Mouse (Mus musculus) liver, embryonic 15.5 days (tissue): Measurements from ENCODE around the gene Itga1. TPM values are rescaled to one million over a fixed set of nuclear protein-coding genes. Genes with fewer than 3 reads are reported as not detected.

ENCODE experiments used
- ATAC-seq: fragments of 200-750 bp; cut with Nextera tagmentation; 2 replicates; pipeline ENCODE4 v1.8.0; 2017; ENCODE audit warnings: moderate number of reproducible peaks, mild to moderate bottlenecking, moderate library complexity; ENCODE audit not compliant: insufficient read depth
- H3K27ac ChIP-seq: fragments of 300-500 bp; sonication (generic); replicated peaks from 2 replicates; pipeline ENCODE4 v1.5.1; 2015; ENCODE audit warnings: mild to moderate bottlenecking, inconsistent platforms
- H3K27me3 ChIP-seq: fragments of 300-500 bp; sonication (generic); 2 replicates; pipeline ENCODE4 v1.6.1; 2015; ENCODE audit warnings: mild to moderate bottlenecking, inconsistent platforms
- H3K36me3 ChIP-seq: fragments of 300-500 bp; sonication (generic); replicated peaks from 2 replicates; pipeline ENCODE4 v1.6.1; 2015; ENCODE audit warnings: moderate library complexity, mild to moderate bottlenecking, inconsistent platforms
- H3K4me1 ChIP-seq: fragments of 300-500 bp; sonication (generic); replicated peaks from 2 replicates; pipeline ENCODE4 v1.6.1; 2015; ENCODE audit warnings: inconsistent platforms
- H3K4me2 ChIP-seq: fragments of 300-500 bp; sonication (generic); 2 replicates; pipeline ENCODE4 v1.6.1; 2015; ENCODE audit warnings: moderate library complexity, mild to moderate bottlenecking, inconsistent platforms
- H3K4me3 ChIP-seq: fragments of 300-500 bp; sonication (generic); replicated peaks from 2 replicates; pipeline ENCODE4 v1.5.1; 2015; ENCODE audit warnings: mild to moderate bottlenecking, inconsistent platforms
- H3K9ac ChIP-seq: fragments of 300-500 bp; sonication (generic); 2 replicates; pipeline ENCODE4 v1.6.1; 2015; ENCODE audit warnings: moderate library complexity, mild to moderate bottlenecking, inconsistent platforms
- H3K9me3 ChIP-seq: fragments of 300-500 bp; sonication (generic); replicated peaks from 2 replicates; pipeline ENCODE4 v1.6.1; 2016; ENCODE audit warnings: inconsistent platforms
- WGBS: fragments of 180-500 bp; shearing (Covaris S2); methylation state at CpG from one replicate; pipeline ENCODE4 v1.1.7; 2015; ENCODE audit warnings: mixed read lengths; ENCODE audit not compliant: insufficient replicate concordance; 5-methylcytosine and 5-hydroxymethylcytosine counted together
- polyA plus RNA-seq: library from polyadenylated mRNA; unstranded; fragments of >200 nt; fragmentation: Nextera tagmentation; extraction: Ambion mirVana; gene quantifications from 2 replicates; pipeline ENCODE4 v1.2.1, GENCODE M21; 2015

Itga1 gene
- polyA plus RNA-seq, 1 experiment from 2014 or later: 4.6 TPM

DNA sequence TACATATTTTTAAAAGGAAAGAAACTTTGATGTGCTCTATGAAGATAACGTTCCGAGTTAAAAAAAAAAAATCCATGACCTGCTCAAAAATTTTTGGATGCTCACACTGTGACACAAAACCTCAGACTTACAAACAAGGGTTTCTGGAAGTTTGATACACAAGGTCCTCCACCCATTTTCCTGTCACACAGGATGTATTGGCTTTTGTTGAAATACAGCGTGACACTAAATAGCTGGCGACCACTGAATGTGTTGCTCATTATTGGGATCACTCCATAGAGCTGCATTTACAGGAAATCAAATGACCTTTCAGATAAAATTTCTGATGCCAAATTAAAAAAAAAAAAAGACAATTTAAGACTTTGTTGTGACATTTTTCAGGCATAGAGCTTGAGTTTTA is 23.4 kb upstream of the Itga1 start:
- no peaks in the 10 kb centered on the region for H3K36me3 ChIP-seq
- H3K27me3 ChIP-seq: no peaks in the 10 kb centered on the region
- ATAC-seq: no peak
- H3K4me3 ChIP-seq: no peak overlapping the region
- no peak overlapping the region for H3K27ac ChIP-seq
- no peaks in the 10 kb centered on the region for H3K9me3 ChIP-seq
- H3K9ac ChIP-seq: no peak overlapping the region
- 52% methylated on average over 4 of the region's 4 CpGs for WGBS
- H3K4me2 ChIP-seq: no peak overlapping the region
- no peaks in the 10 kb centered on the region for H3K4me1 ChIP-seq

GRCm38 (mm10) chr13:115124521-115124920 is 22.8 kb upstream of the Itga1 start:
- WGBS: 32% methylated on average over 1 of the region's 1 CpGs
- H3K27ac ChIP-seq: no peak overlapping the region
- H3K9ac ChIP-seq: no peak overlapping the region
- no peaks in the 10 kb centered on the region for H3K27me3 ChIP-seq
- H3K4me2 ChIP-seq: no peak overlapping the region
- no peaks in the 10 kb centered on the region for H3K4me1 ChIP-seq
- ATAC-seq: no peak
- no peaks in the 10 kb centered on the region for H3K36me3 ChIP-seq
- no peaks in the 10 kb centered on the region for H3K9me3 ChIP-seq
- H3K4me3 ChIP-seq: no peak overlapping the region

DNA sequence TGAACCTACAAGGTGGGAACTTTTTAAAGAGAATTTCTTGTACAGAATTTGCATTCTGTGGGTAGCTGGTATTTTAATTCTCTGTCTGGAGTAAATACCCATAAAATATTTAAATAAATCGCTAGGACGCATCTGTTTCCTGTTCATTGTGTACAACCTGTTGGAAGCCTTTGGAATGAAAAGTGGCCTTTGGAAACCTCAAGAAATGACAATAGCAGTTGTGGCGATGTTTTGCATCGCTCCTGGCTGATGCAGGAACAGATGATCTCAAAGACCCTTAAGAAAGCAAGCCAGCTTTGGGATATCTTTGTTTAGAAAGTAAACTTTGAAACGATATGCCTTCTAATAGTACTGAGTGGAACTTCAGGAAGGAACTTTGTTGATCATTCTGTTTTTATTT is 17.0 kb upstream of the Itga1 start:
- no peak for ATAC-seq
- 34% methylated on average over 5 of the region's 5 CpGs for WGBS
- no peak overlapping the region for H3K4me2 ChIP-seq

DNA sequence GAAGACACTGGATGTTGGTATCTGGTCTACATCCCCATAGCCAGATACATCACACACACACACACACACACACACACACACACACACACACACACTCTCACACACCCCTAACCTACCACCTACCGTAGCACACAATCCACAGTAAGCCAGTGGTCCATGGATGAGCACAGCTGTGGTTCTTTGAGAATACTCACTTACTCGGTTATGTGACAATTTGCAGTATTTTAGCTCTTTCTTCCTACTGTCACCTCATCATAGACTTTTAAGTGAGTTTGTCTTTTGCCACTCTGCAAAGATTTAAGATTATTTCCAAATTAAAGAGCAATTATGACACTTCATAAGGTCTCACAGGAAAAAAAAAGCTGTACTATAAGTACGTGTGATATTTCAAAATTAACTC is 16.4 kb upstream of the Itga1 start:
- no peaks in the 10 kb centered on the region for H3K27me3 ChIP-seq
- H3K4me3 ChIP-seq: no peak overlapping the region
- H3K4me1 ChIP-seq: no peaks in the 10 kb centered on the region
- no peaks in the 10 kb centered on the region for H3K9me3 ChIP-seq
- H3K4me2 ChIP-seq: no peak overlapping the region
- 55% methylated on average over 3 of the region's 3 CpGs for WGBS
- H3K27ac ChIP-seq: no peak overlapping the region
- H3K36me3 ChIP-seq: no peaks in the 10 kb centered on the region
- H3K9ac ChIP-seq: no peak overlapping the region
- no peak for ATAC-seq

More for the DNA sequence above, 17.0 kb upstream of the Itga1 start:
- Histone ChIP-seq H3K9me3 (no peaks in the 10 kb centered on the region), H3K27me3 (no peaks in the 10 kb centered on the region), H3K27ac (no peak overlapping the region), H3K36me3 (no peaks in the 10 kb centered on the region), H3K4me1 (no peaks in the 10 kb centered on the region), H3K9ac (no peak overlapping the region), H3K4me3 (no peak overlapping the region)

- no peaks in the 10 kb centered on the region for H3K27me3 ChIP-seq
- no peaks in the 10 kb centered on the region for H3K4me1 ChIP-seq
- H3K9me3 ChIP-seq: no peaks in the 10 kb centered on the region
- no peak overlapping the region for H3K9ac ChIP-seq
- H3K4me2 ChIP-seq: no peak overlapping the region
- H3K27ac ChIP-seq: no peak overlapping the region
- no peak for ATAC-seq
- H3K36me3 ChIP-seq: no peaks in the 10 kb centered on the region
- WGBS: 46% methylated on average over 3 of the region's 3 CpGs
- H3K4me3 ChIP-seq: no peak overlapping the region
Measured at GRCm38 (mm10) chr13:115116930-115117621, 15.3 kb upstream of the Itga1 start.

DNA sequence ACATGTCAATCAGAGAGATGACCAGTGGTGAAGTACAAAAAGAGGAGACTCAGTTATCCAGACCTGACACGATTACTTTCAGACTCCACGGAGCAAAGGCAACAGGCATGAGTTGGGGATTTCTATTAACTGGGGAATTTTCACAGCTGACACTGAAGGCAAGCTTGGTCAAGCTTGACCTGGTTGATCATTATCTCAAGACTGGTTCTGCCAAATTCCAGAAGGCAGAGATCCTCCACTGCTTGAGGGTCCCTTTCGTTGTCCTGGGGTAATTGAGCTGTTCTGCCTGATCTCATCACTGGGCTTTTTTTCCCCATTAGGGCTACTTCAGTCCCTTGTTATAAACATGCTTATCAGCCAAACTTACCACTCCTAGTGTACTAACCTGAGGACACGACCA is 7.9 kb upstream of the Itga1 start:
- H3K27me3 ChIP-seq: no peaks in the 10 kb centered on the region
- no peak overlapping the region for H3K4me2 ChIP-seq
- no peaks in the 10 kb centered on the region for H3K36me3 ChIP-seq
- H3K4me3 ChIP-seq: no peak overlapping the region
- no peak for ATAC-seq
- H3K9ac ChIP-seq: no peak overlapping the region
- H3K27ac ChIP-seq: no peak overlapping the region
- H3K9me3 ChIP-seq: no peaks in the 10 kb centered on the region
- no peaks in the 10 kb centered on the region for H3K4me1 ChIP-seq
- 52% methylated on average over 4 of the region's 4 CpGs for WGBS

DNA sequence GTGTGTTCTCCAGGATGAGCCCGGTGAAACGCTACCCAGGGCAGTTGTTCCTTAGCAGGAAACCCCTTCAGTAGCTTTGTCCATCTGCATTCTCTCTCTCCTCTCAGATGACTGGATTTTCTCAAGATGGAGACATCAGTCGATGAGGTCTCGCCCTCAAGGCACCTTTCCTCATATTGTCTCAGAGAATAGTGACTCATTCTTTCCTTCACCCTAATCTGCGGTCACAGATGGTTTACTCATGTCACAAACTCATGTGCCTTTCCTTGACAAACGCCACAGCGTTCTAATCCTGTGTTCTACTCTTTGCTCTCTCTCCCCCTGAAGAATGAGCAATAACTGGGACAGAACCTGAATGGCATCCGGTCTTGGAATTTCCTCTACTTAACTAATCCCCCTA is 5.7 kb upstream of the Itga1 start:
- Histone ChIP-seq H3K4me1 (no peaks in the 10 kb centered on the region), H3K27ac (no peak overlapping the region), H3K9ac (no peak overlapping the region), H3K36me3 (no peaks in the 10 kb centered on the region), H3K9me3 (no peaks in the 10 kb centered on the region), H3K4me3 (no peak overlapping the region), H3K27me3 (peaks cover 4% of the 10 kb centered on the region), H3K4me2 (no peak overlapping the region)
- no peak for ATAC-seq
- 41% methylated on average over 8 of the region's 8 CpGs for WGBS

DNA sequence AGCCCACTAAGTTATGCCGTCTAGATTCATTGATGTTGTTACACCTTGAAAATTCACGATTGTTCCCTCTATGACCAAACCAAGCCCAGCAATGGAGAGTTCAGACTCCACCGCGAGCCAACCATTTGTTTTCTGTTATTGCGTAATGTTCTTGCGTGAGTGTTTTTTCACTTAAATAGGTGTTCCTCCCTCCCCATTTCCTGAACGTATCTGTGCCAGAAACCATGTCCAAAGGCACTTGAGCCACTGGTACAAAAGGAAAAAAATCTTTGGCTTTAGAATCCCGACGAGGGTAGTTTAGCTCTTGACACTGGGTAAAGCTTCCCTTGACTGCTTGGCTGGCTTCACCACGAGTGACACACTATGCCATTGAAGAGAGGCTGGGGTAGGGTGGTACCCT is 4.4 kb upstream of the Itga1 start:
- no peaks in the 10 kb centered on the region for H3K4me1 ChIP-seq
- peaks cover 15% of the 10 kb centered on the region for H3K27me3 ChIP-seq
- no peak overlapping the region for H3K4me3 ChIP-seq
- ATAC-seq: no peak
- no peak overlapping the region for H3K27ac ChIP-seq
- WGBS: 59% methylated on average over 10 of the region's 10 CpGs
- no peaks in the 10 kb centered on the region for H3K36me3 ChIP-seq
- no peak overlapping the region for H3K9ac ChIP-seq
- H3K4me2 ChIP-seq: no peak overlapping the region
- no peaks in the 10 kb centered on the region for H3K9me3 ChIP-seq

DNA sequence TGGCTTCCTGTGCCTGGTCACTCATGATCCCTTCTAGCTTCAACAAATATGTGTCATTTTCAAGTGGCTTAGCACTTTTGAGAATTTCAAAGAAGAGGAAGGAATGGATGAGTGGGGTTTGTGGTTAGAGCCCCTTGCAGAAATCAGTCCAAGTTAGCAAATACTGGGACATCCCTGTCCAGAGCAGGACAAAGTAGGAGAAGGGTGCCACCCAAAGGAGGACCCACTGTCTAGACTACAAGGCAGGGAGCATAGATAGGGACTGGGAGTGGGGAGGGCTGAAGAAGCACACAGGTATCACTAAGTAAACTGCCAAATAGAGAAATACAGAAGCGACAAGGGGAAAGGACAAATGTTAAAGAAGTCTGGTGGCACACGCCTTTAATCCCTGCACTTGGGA is 990 bp upstream of the Itga1 start:
- H3K4me3 ChIP-seq: no peak overlapping the region
- 0 out of 2 replicates have a peak, but pooled peaks cover 3% of the 10 kb centered on the region for H3K4me1 ChIP-seq
- WGBS: 58% methylated on average over 2 of the region's 2 CpGs
- no peak overlapping the region for H3K27ac ChIP-seq
- no peaks in the 10 kb centered on the region for H3K36me3 ChIP-seq
- H3K9me3 ChIP-seq: no peaks in the 10 kb centered on the region
- peaks cover 48% of the 10 kb centered on the region for H3K27me3 ChIP-seq
- ATAC-seq: no peak
- no peak overlapping the region for H3K4me2 ChIP-seq
- no peak overlapping the region for H3K9ac ChIP-seq

- H3K9me3 ChIP-seq: no peaks in the 10 kb centered on the region
- peaks cover 48% of the 10 kb centered on the region for H3K27me3 ChIP-seq
- H3K9ac ChIP-seq: 0 out of 2 replicates have a peak overlapping the region, but pooled peaks have one; percentile 43
- H3K27ac ChIP-seq: peak overlapping the region; percentile 79; the same call in 1 of the 2 replicates
- peak overlapping the region; percentile 57 for H3K4me3 ChIP-seq
- ATAC-seq: no peak
- H3K4me2 ChIP-seq: peak overlapping the region; percentile 59
- no peaks in the 10 kb centered on the region for H3K36me3 ChIP-seq
- 43% methylated on average over 11 of the region's 11 CpGs for WGBS
- H3K4me1 ChIP-seq: peaks cover 8% of the 10 kb centered on the region
Measured at GRCm38 (mm10) chr13:115100381-115101177, 1.2 kb downstream of the Itga1 start.

DNA sequence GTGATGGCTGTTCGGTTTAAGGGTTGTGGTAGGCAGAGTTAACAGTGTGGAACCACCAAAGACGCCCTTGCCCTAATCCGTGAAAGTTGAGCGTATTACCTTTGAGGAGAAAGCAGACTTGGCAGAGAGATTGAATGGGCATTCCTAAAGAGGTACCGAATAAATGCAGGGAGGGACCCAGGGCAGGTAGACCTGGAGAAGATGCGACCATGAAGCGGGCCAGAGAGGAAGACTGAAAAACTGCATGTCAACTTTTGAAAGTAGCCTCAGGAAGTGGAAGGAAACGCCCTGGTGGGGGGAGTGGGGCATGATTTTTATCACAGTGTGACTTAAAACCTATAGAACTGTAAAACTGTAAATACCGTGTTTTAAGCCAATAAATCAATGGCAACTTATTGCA is 2.4 kb downstream of the Itga1 start:
- 59% methylated on average over 9 of the region's 9 CpGs for WGBS
- peaks cover 8% of the 10 kb centered on the region for H3K4me1 ChIP-seq
- H3K27ac ChIP-seq: no peak overlapping the region
- no peak overlapping the region for H3K4me2 ChIP-seq
- no peaks in the 10 kb centered on the region for H3K9me3 ChIP-seq
- H3K36me3 ChIP-seq: no peaks in the 10 kb centered on the region
- ATAC-seq: no peak
- peaks cover 48% of the 10 kb centered on the region for H3K27me3 ChIP-seq
- no peak overlapping the region for H3K4me3 ChIP-seq
- no peak overlapping the region for H3K9ac ChIP-seq
